Mouse (Mus musculus): ENCODE measurements at regions not wholly inside any gene's neighbourhood (a gene's known extent, or its start where the extent isn't known, plus 50 kb on each side); places are given as distances from the start of the nearest gene placed in this dataset.

- intact Hi-C loops (cut with DNase I): no loop called here
Measured at GRCm38 (mm10) chr2:159019921-159020534, 225.4 kb downstream of the Dhx35 start.

DNA sequence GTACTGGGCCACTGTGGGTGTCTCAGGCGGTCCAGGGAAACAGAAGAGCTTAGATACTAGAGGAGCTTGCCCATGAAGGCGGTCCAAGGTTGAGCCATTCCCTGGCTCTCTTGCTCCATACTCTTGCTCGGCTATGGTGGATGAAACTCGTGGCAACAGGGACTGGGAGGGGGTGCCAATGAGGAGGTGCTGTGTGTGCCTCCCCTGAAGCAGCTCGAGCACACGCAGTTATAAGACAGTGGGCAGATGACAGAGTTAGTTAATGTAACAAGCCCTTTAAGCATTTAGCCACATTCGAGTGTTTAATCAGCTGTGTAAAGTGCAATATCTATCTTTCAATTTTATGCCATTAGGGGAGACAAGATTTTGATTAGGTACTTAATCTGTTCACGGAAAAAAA lies 237.5 kb downstream of the Dhx35 start:
- intact Hi-C loops (cut with DNase I): no loop called here

GRCm38 (mm10) chr2:159039916-159040315 lies 245.3 kb downstream of the Dhx35 start:
- intact Hi-C loops (cut with DNase I): no loop called here

DNA sequence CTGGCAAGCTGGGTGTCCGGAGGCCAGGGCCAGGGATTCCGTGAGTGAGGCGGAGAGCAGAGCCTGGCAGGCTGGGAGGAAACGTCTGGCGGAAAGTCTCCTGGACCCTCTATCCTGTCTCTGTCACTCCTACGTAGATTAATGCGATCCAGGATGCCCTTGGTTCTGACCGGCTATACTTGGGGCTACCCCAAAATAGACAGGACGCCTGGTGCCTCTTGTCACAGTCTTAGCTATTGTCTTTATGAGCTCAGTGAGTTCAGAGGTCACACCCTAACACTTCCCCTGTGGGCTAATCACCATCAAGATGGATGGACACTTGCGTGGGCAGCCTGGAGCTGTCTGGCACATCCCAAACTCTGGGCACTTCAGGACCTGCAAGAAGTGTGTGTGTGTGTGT lies 258.9 kb downstream of the Dhx35 start:
- intact Hi-C loops (cut with DNase I): loop anchor here (5.0 kb wide), 2 partner anchors 949 to 1314 kb away; partner anchors contain the start of gene Mafb

DNA sequence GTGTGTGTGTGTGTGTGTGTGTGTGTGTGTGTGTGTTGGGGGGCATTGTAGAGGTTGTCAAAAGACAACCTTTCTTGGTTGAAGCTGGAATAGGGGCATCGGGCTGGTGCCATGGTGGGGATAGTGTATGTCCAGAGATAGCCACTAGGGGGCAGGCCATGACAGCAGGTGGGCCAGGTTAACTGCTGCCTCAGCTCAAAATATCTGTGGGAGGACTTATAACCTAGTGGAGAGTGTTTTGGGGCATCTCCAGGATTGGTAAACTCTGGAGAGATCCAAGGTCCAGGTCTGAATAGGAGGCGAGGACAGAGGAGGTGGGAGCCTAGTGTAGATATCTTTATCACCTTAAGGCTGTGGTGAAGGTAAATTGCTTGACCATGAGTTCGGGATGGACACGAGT lies 259.3 kb downstream of the Dhx35 start:
- intact Hi-C loops (cut with DNase I): loop anchor here (1.0 to 5.0 kb wide), 3 partner anchors 110 to 1313 kb away; partner anchors contain the start of gene Mafb

DNA sequence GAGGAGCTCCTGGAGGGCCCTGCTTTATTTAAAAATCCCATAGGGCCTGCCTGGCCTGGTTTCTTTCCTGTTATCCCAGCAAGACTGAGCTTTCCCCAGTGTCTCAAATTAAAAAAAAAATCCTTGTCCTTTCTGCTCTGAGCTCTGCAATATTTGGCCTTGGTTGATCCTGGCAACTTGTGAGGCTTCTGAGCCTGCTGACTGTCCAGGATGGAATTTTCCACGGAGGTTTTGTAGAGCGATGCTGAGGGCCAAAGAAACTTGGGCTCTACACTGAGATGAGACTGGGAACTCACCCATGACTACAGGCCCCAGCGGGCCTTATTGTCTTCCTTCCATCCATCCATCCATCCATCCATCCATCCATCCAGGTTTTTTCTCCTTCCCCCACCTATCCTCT lies 259.8 kb downstream of the Dhx35 start:
- intact Hi-C loops (cut with DNase I): loop anchor here (1.0 to 5.0 kb wide), 3 partner anchors 110 to 1313 kb away; partner anchors contain the start of gene Mafb

DNA sequence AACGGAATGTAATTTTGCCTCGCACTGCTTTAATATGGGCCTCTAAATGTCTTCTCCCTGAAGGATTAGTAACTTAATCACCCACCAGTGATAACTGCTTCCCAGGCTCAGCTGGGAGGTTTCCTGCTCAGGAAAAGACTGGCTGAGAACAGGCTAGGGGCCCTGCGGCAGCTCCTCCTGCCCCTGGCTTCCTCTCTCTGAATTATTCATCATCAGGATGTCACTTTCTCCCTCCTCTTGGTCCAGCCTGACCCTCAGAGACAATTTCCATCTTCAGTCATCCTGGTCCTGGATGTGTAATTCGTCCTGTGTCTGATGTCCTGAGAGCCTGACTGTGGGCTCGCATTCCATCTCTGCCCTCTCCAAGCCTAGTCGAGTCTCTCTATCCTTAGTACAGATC lies 261.2 kb downstream of the Dhx35 start:
- intact Hi-C loops (cut with DNase I): no loop called here

DNA sequence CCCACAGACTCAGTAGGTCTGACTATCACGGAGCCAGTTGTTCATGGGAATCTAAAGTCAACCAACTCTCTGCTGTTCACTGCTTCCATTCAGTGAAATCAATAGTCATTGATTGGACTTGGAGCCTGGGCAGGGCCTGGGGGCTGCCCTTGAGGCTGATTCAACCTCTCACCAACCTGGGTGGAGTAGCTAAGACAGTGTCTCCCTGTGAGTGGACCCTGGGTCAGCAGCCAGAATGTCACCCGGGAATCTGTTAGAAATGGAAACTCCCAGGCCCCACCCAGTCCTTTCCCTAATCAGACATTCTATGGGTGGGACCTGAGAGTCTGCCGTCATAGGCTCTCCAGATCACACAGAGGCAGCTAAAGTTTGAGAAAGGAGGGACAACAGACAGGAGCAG lies 262.4 kb downstream of the Dhx35 start:
- intact Hi-C loops (cut with DNase I): no loop called here

- intact Hi-C loops (cut with DNase I): no loop called here
Measured at GRCm38 (mm10) chr2:159057506-159057905, 262.9 kb downstream of the Dhx35 start.

DNA sequence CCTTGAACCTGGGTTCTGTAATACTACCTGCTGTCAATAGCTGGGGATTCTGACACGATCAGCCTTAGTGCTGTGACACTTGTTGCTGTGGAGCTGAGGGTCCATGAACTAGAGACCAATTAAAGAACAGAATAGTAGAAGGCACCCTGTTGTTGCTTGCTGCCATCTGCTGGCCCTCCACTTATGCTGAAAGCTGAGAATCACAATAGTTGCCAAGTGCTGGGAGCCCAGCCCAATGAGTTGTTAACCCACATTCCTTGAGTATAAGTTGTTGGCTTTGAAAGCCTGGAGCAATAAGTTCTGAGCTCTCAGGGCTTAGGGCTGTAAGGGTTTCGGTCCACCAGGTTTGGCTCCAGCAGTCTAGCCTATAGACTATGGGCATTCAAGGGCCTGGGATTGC lies 267.7 kb downstream of the Dhx35 start:
- intact Hi-C loops (cut with DNase I): loop anchor here (5.0 kb wide), 1 partner anchor 150 kb away; no protein-coding TSS in a partner anchor

- intact Hi-C loops (cut with DNase I): loop anchor here (5.0 kb wide), 1 partner anchor 150 kb away; no protein-coding TSS in a partner anchor
Measured at GRCm38 (mm10) chr2:159062666-159063065, 268.1 kb downstream of the Dhx35 start.

GRCm38 (mm10) chr2:159064403-159064970 lies 269.9 kb downstream of the Dhx35 start:
- intact Hi-C loops (cut with DNase I): loop anchor here (5.0 kb wide), 1 partner anchor 152 kb away; no protein-coding TSS in a partner anchor

DNA sequence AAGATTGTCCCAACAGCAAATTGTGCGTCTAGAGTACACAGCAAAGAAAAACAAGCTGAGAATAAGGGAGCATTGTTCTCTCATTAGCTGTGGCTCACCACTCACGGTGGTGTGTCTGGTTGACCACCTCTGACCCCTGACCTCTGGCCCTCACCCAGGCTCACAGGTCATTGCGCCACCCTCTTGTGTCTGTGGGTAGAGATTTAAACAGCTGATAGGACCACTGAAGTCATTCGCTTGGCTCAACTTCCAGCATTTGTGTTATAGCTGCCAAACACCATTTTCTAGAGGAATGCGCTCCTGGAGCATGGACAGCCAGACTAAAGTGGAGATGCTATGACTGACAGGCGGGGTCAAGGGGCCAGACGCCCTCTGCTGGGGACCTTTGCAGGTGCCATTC lies 272.9 kb downstream of the Dhx35 start:
- intact Hi-C loops (cut with DNase I): loop anchor here (5.0 kb wide), 1 partner anchor 100 kb away; no protein-coding TSS in a partner anchor

GRCm38 (mm10) chr2:159068303-159069020 lies 273.9 kb downstream of the Dhx35 start:
- intact Hi-C loops (cut with DNase I): loop anchor here (5.0 kb wide), 1 partner anchor 99 kb away; no protein-coding TSS in a partner anchor

DNA sequence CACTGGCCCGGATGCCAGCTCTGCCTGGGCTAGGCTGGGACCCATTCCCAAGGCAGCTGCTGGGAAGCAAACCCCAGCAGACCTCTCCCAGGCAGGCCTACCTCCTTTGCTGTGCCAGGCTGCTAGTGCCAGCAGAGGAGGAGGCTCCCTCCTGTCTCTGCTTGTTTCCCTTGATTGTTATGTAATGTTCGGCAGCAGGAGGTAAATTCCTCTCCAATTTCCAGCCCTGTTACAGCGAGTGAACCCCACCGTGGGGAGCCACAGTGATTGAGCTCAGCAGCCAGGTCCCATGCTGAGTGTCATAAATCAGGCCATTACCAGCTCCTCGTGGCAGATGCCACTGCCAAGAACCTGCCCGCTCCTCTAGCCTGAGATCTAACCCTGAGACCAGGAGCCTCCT lies 274.6 kb downstream of the Dhx35 start:
- intact Hi-C loops (cut with DNase I): loop anchor here (5.0 kb wide), 1 partner anchor 98 kb away; no protein-coding TSS in a partner anchor

GRCm38 (mm10) chr2:159072997-159073690 lies 278.5 kb downstream of the Dhx35 start:
- intact Hi-C loops (cut with DNase I): no loop called here

DNA sequence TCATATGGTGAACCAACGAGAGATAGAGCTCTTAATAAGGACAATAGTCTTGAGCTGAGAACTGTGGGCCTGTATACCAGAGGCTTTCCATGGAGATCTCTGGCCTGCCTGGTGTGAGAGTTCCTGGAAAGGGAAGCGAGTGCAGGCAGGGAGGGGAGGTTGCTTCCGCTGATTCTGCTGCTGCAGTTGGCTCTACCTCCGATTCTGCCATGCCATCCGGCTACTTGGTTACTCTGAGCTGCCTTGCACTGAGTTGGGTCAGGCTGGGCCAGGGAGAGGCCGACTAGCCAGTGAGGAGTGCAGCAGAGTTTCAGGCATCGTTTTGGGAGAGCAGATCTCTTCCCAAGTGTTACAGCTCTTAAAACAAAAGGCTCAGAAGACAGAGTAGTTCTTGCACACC lies 285.2 kb downstream of the Dhx35 start:
- intact Hi-C loops (cut with DNase I): no loop called here

DNA sequence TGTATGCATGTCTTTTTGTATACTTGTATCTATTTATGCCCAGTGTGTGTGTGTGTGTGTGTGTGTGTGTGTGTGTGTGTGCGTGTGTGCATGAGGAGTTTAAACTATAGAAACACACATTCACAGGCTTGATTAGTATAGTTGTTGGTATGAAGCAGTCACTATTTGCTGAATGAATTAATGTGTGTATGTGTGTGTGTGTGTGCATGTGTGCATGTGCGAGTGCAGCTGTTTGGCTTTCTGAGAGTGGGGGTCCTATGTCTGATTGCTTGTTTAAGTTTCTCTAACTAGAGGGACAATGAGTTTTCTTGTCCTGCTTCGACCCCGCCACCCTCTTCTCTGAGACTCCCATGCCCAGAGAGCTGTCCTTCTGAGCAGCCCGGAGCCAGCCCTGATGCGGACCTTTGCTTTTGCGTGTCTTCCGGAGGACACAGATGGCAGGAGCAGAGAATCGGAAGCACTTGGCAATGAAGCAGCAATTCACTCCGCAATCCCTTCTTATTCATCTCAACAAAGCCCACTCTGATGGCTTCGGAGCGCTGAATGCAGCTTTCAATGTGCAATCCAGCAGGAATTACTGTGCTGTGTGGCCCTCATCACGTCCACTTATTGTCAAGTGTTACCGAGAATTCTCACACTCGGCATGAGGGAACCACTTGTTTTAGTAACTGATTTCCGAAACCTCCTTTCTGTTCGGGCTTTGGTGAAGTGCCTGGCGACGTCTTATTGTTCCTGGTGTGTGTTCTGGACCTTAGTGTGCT lies 286.4 kb downstream of the Dhx35 start:
- intact Hi-C loops (cut with DNase I): no loop called here

DNA sequence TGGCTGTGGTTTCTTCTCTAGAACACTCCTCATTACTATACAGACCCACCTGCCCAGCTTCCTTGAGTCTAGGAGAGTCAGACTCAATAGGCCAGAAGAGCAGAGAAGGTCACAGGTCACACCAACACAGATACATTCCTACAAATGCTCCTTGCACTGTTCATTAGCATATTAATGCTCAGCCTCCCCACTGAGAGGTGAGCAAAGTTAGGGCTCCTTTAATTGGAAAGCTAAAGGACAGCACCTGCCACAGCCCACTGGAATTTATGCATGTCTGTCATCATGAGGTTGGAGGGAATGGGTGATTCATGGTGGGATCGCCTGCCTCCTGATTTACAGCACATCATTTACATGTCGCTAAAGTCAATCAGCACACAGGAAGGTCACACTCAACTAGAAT lies 292.2 kb downstream of the Dhx35 start:
- intact Hi-C loops (cut with DNase I): no loop called here

DNA sequence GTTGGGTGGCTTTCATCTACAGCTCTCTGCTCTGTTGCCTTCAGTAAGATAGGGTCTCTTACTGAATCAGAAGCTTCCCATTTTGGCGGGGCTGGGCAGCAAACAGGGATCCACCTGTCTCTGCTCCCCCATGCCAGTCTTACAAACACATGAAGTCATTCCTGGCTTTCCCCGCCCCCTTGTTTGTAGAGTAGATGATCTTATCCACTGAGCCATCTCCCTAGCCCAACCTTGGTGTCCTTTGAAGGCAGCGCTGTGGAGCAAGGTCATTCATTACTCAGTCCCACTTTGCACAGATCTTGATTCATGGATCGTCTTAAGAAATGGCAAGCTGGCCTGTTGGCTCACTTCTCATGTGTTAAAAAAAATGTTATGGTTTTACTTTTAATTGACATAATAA lies 293.6 kb downstream of the Dhx35 start:
- intact Hi-C loops (cut with DNase I): no loop called here

DNA sequence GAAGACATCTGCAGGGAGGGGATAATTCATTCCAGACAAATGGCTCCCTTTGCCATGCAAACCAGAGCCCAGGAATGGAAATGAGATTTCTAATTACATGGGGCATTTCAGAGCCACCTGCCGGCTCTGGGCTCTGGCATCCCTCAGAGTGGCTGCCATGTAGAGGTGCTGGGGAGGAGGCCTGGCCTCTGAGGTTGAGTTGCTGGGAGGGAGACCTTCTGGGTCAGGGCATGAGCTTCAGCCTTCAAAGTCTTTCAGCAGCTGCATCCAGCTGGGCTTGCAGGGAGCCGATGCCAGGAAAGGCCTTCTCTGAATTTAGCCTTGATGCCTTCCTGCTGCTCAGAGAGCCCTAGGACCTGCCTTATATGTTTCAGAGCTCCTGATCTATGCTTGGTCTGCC lies 302.1 kb downstream of the Dhx35 start:
- intact Hi-C loops (cut with DNase I): no loop called here

Data from adrenal gland (tissue).